Comparison of ENCODE assay signal across 9 mouse cellular contexts in genomic region chr5:122060767-122061333, GRCm38 (mm10). TPM values are rescaled to one million over a fixed set of nuclear protein-coding genes. Genes with fewer than 3 reads are reported as not detected.
A peak's percentile ranks its signal among the peaks of the same experiment; 100 is the strongest.
DNase-seq lines count a peak whose midpoint lies in the region; ATAC-seq and TF ChIP-seq lines count a peak whose summit lies in the region.
"Had no signal": no experiment of that assay in that cellular context is flagged by ENCODE, and none has a peak within 500 bp of the region (broad histone marks: within the 10 kb centered on the region; RNA-seq: fewer than 3 reads in every experiment).

No protein-coding gene starts in this region.

- DNase-seq in adrenal gland, postnatal 14 days = peak; percentile 54
- no peak for DNase-seq in adrenal gland, postnatal 25 days
- peak; percentile 64 for DNase-seq in kidney, postnatal 0 days (ENCODE audit: low spot score)
- no peak for DNase-seq in kidney, postnatal 14 days
- peak; percentile 29 for DNase-seq in embryo, embryonic 11.5 days (ENCODE audit: low read depth, low spot score)
- peak; percentile 54 for DNase-seq in neural tube, embryonic 11.5 days (ENCODE audit: low spot score)
- DNase-seq in ovary, postnatal 36 days (ENCODE audit: low spot score) = no peak
- DNase-seq in spleen, postnatal 10 days (ENCODE audit: low spot score in 2 of 2) = no peak

- ATAC-seq in kidney, postnatal 0 days (replicated peaks; ENCODE audit: low FRiP score, low read depth) = no peak
- ATAC-seq in neural tube, embryonic 11.5 days (ENCODE audit: insufficient read depth, low FRiP score, low TSS enrichment) = peak; percentile 61; the same call in 1 of the 2 replicates

- TF ChIP-seq CTCF in kidney, postnatal 0 days (IDR thresholded peaks at IDR 0.05; ENCODE audit: low read depth) = no peak

- no peak overlapping the region for H3K9ac ChIP-seq in kidney, postnatal 0 days (ENCODE audit: low read depth, low read length)
- no peak overlapping the region for H3K9ac ChIP-seq in neural tube, embryonic 11.5 days (ENCODE audit: low read length)
- H3K9ac ChIP-seq: embryonic facial prominence, embryonic 15.5 days had no signal

- WGBS in kidney, postnatal 0 days = 31% methylated on average over 11 of the region's 12 CpGs
- WGBS in neural tube, embryonic 11.5 days = 27% methylated on average over 10 of the region's 12 CpGs

- H3K9me3 ChIP-seq in kidney, postnatal 0 days (replicated peaks; ENCODE audit: low read length) = no peaks in the 10 kb centered on the region
- H3K9me3 ChIP-seq in neural tube, embryonic 11.5 days (ENCODE audit: control insufficient read depth, low read length) = peaks cover 3% of the 10 kb centered on the region; the same call in 1 of the 2 replicates
- H3K9me3 ChIP-seq: embryonic facial prominence, embryonic 15.5 days had no signal

- H3K27me3 ChIP-seq in kidney, postnatal 0 days (ENCODE audit: insufficient read depth, low read length) = no peaks in the 10 kb centered on the region
- no peaks in the 10 kb centered on the region for H3K27me3 ChIP-seq in neural tube, embryonic 11.5 days (ENCODE audit: control insufficient read depth, insufficient read depth, low read length)

- H3K4me3 ChIP-seq in kidney, postnatal 0 days (replicated peaks; ENCODE audit: low read depth, low read length) = no peak overlapping the region
- no peak overlapping the region for H3K4me3 ChIP-seq in neural tube, embryonic 11.5 days (ENCODE audit: low read depth, low read length)
- H3K4me3 ChIP-seq: embryonic facial prominence, embryonic 15.5 days had no signal

- H3K36me3 ChIP-seq in kidney, postnatal 0 days (ENCODE audit: insufficient read depth, low read length) = no peaks in the 10 kb centered on the region
- H3K36me3 ChIP-seq in neural tube, embryonic 11.5 days (ENCODE audit: control insufficient read depth, insufficient read depth, low read length) = no peaks in the 10 kb centered on the region
- H3K36me3 ChIP-seq: embryonic facial prominence, embryonic 15.5 days had no signal

- H3K4me1 ChIP-seq in kidney, postnatal 0 days (replicated peaks; ENCODE audit: insufficient read depth, low read length) = no peaks in the 10 kb centered on the region; the same call in 1 of the 2 replicates
- H3K4me1 ChIP-seq in neural tube, embryonic 11.5 days (ENCODE audit: control insufficient read depth, insufficient read depth, low read length) = peaks cover 3% of the 10 kb centered on the region; the same call in 1 of the 2 replicates

- no peak overlapping the region for H3K27ac ChIP-seq in kidney, postnatal 0 days
- H3K27ac ChIP-seq in neural tube, embryonic 11.5 days (ENCODE audit: low read depth, low read length) = no peak overlapping the region
- H3K27ac ChIP-seq: embryonic facial prominence, embryonic 15.5 days had no signal

- no peak overlapping the region for H3K4me2 ChIP-seq in kidney, postnatal 0 days (ENCODE audit: low read length)
- H3K4me2 ChIP-seq in neural tube, embryonic 11.5 days (ENCODE audit: low read depth) = peak overlapping the region; percentile 24; the same call in 1 of the 2 replicates

RNA-seq across cellular contexts. Expression of gene Cux2, which starts 10.9 kb away (rescaled TPM):
- total RNA-seq in adrenal gland, postnatal 14 days (2021) = 16.6 and 17.7 TPM in 2 replicates
- total RNA-seq in adrenal gland, postnatal 25 days (2021) = 20.9 and 29.8 TPM in 2 replicates
- 5.1 and 5.9 TPM in 2 replicates for polyA plus RNA-seq in kidney, postnatal 0 days (2015; fragmentation: Nextera tagmentation; extraction: Ambion mirVana)
- polyA plus RNA-seq in neural tube, embryonic 11.5 days (2014; fragmentation: Nextera tagmentation; extraction: Ambion mirVana) = 12.7 and 16.2 TPM in 2 replicates

RNA-seq across cellular contexts. Expression of gene Myl2, which starts 39.9 kb away (rescaled TPM):
- total RNA-seq in adrenal gland, postnatal 14 days (2021) = not detected in 2 replicates
- total RNA-seq in adrenal gland, postnatal 25 days (2021) = not detected in 2 replicates
- 0.80 and 1.4 TPM in 2 replicates for polyA plus RNA-seq in kidney, postnatal 0 days (2015; fragmentation: Nextera tagmentation; extraction: Ambion mirVana)
- 9.2 and 13.7 TPM in 2 replicates for polyA plus RNA-seq in neural tube, embryonic 11.5 days (2014; fragmentation: Nextera tagmentation; extraction: Ambion mirVana)

Comparison
In these comparisons a context has a peak if more than half of its experiments do, and no peak if none do; other contexts are left out.
1. DNase-seq: peak in adrenal gland, postnatal 14 days (single experiment), kidney, postnatal 0 days (single experiment), embryo, embryonic 11.5 days (single experiment) and neural tube, embryonic 11.5 days (single experiment); none in adrenal gland, postnatal 25 days (single experiment), kidney, postnatal 14 days (single experiment), ovary, postnatal 36 days (single experiment) and spleen, postnatal 10 days (0 of 2).